Mouse (Mus musculus): ENCODE measurements around the gene Endou. TPM values are rescaled to one million over a fixed set of nuclear protein-coding genes. Genes with fewer than 3 reads are reported as not detected.
A peak's percentile ranks its signal among the peaks of the same experiment; 100 is the strongest.

The Endou gene
- polyA plus RNA-seq, 1 experiment from 2014 or later, result 0.45 TPM

GRCm38 (mm10) chr15:97761438-97761837, 30.3 kb upstream of the Endou start:
- WGBS, result 52% methylated on average over 13 of the region's 13 CpGs
- ATAC-seq (ENCODE audit: low FRiP score, low TSS enrichment), result 0 out of 2 replicates have a peak, but pooled peaks have one; percentile 20
- H3K4me2 ChIP-seq (replicated peaks; ENCODE audit: low read depth, low read length), result no peak overlapping the region

GRCm38 (mm10) chr15:97760952-97761351, 29.8 kb upstream of the Endou start:
- H3K9ac ChIP-seq (replicated peaks; ENCODE audit: low read length), result no peak overlapping the region
- ATAC-seq (ENCODE audit: low FRiP score, low TSS enrichment), result no peak
- peaks cover 17% of the 10 kb centered on the region for H3K36me3 ChIP-seq (ENCODE audit: insufficient read depth, low read length)
- no peaks in the 10 kb centered on the region for H3K27me3 ChIP-seq (ENCODE audit: insufficient read depth, low read length)
- no peak overlapping the region for H3K4me2 ChIP-seq (replicated peaks; ENCODE audit: low read depth, low read length)
- H3K27ac ChIP-seq (ENCODE audit: low read length), result no peak overlapping the region
- H3K4me3 ChIP-seq (ENCODE audit: low read length), result no peak overlapping the region
- WGBS, result 61% methylated on average over 5 of the region's 5 CpGs
- no peaks in the 10 kb centered on the region for H3K9me3 ChIP-seq (ENCODE audit: low read length)
- peaks cover 30% of the 10 kb centered on the region for H3K4me1 ChIP-seq (ENCODE audit: insufficient read depth, low read length)

More at GRCm38 (mm10) chr15:97761438-97761837, 30.3 kb upstream of the Endou start:
- Histone ChIP-seq H3K4me1 (ENCODE audit: insufficient read depth, low read length) (peaks cover 35% of the 10 kb centered on the region), H3K9ac (replicated peaks; ENCODE audit: low read length) (no peak overlapping the region), H3K27me3 (ENCODE audit: insufficient read depth, low read length) (peaks cover 3% of the 10 kb centered on the region; the same call in 1 of the 2 replicates), H3K9me3 (ENCODE audit: low read length) (no peaks in the 10 kb centered on the region), H3K4me3 (ENCODE audit: low read length) (no peak overlapping the region), H3K36me3 (ENCODE audit: insufficient read depth, low read length) (peaks cover 17% of the 10 kb centered on the region), H3K27ac (ENCODE audit: low read length) (no peak overlapping the region)

GRCm38 (mm10) chr15:97760006-97760405, 28.9 kb upstream of the Endou start:
- Histone ChIP-seq H3K36me3 (ENCODE audit: insufficient read depth, low read length) (peaks cover 17% of the 10 kb centered on the region), H3K4me3 (ENCODE audit: low read length) (no peak overlapping the region), H3K4me2 (replicated peaks; ENCODE audit: low read depth, low read length) (no peak overlapping the region), H3K27ac (ENCODE audit: low read length) (no peak overlapping the region), H3K4me1 (ENCODE audit: insufficient read depth, low read length) (peaks cover 24% of the 10 kb centered on the region), H3K27me3 (ENCODE audit: insufficient read depth, low read length) (no peaks in the 10 kb centered on the region), H3K9ac (replicated peaks; ENCODE audit: low read length) (no peak overlapping the region), H3K9me3 (ENCODE audit: low read length) (no peaks in the 10 kb centered on the region)
- WGBS, result 89% methylated on average over 9 of the region's 9 CpGs
- no peak for ATAC-seq (ENCODE audit: low FRiP score, low TSS enrichment)

GRCm38 (mm10) chr15:97755361-97755760, 24.2 kb upstream of the Endou start:
- no peak for ATAC-seq (ENCODE audit: low FRiP score, low TSS enrichment)
- no peaks in the 10 kb centered on the region for H3K9me3 ChIP-seq (ENCODE audit: low read length)
- H3K9ac ChIP-seq (replicated peaks; ENCODE audit: low read length), result no peak overlapping the region
- 56% methylated on average over 8 of the region's 8 CpGs for WGBS
- H3K4me3 ChIP-seq (ENCODE audit: low read length), result no peak overlapping the region
- peaks cover 20% of the 10 kb centered on the region for H3K36me3 ChIP-seq (ENCODE audit: insufficient read depth, low read length)
- no peaks in the 10 kb centered on the region for H3K27me3 ChIP-seq (ENCODE audit: insufficient read depth, low read length)
- no peak overlapping the region for H3K27ac ChIP-seq (ENCODE audit: low read length)
- no peak overlapping the region for H3K4me2 ChIP-seq (replicated peaks; ENCODE audit: low read depth, low read length)
- H3K4me1 ChIP-seq (ENCODE audit: insufficient read depth, low read length), result peaks cover 17% of the 10 kb centered on the region

- 46% methylated on average over 6 of the region's 6 CpGs for WGBS
- no peak overlapping the region for H3K4me2 ChIP-seq (replicated peaks; ENCODE audit: low read depth, low read length)
- no peak overlapping the region for H3K9ac ChIP-seq (replicated peaks; ENCODE audit: low read length)
- H3K27ac ChIP-seq (ENCODE audit: low read length), result no peak overlapping the region
- H3K4me1 ChIP-seq (ENCODE audit: insufficient read depth, low read length), result peaks cover 20% of the 10 kb centered on the region
- H3K36me3 ChIP-seq (ENCODE audit: insufficient read depth, low read length), result peaks cover 18% of the 10 kb centered on the region
- H3K9me3 ChIP-seq (ENCODE audit: low read length), result no peaks in the 10 kb centered on the region
- H3K4me3 ChIP-seq (ENCODE audit: low read length), result no peak overlapping the region
- no peak for ATAC-seq (ENCODE audit: low FRiP score, low TSS enrichment)
- H3K27me3 ChIP-seq (ENCODE audit: insufficient read depth, low read length), result no peaks in the 10 kb centered on the region
Observed at GRCm38 (mm10) chr15:97754476-97754875, 23.3 kb upstream of the Endou start.

- 91% methylated on average over 5 of the region's 5 CpGs for WGBS
- no peaks in the 10 kb centered on the region for H3K27me3 ChIP-seq (ENCODE audit: insufficient read depth, low read length)
- no peak overlapping the region for H3K27ac ChIP-seq (ENCODE audit: low read length)
- H3K4me1 ChIP-seq (ENCODE audit: insufficient read depth, low read length), result peaks cover 20% of the 10 kb centered on the region
- ATAC-seq (ENCODE audit: low FRiP score, low TSS enrichment), result no peak
- no peak overlapping the region for H3K9ac ChIP-seq (replicated peaks; ENCODE audit: low read length)
- no peaks in the 10 kb centered on the region for H3K9me3 ChIP-seq (ENCODE audit: low read length)
- H3K4me2 ChIP-seq (replicated peaks; ENCODE audit: low read depth, low read length), result no peak overlapping the region
- peaks cover 20% of the 10 kb centered on the region for H3K36me3 ChIP-seq (ENCODE audit: insufficient read depth, low read length)
- H3K4me3 ChIP-seq (ENCODE audit: low read length), result no peak overlapping the region
Observed at GRCm38 (mm10) chr15:97752491-97752890, 21.4 kb upstream of the Endou start.

- H3K36me3 ChIP-seq (ENCODE audit: insufficient read depth, low read length), result peaks cover 17% of the 10 kb centered on the region
- peaks cover 20% of the 10 kb centered on the region for H3K4me1 ChIP-seq (ENCODE audit: insufficient read depth, low read length)
- no peak overlapping the region for H3K4me2 ChIP-seq (replicated peaks; ENCODE audit: low read depth, low read length)
- no peak for ATAC-seq (ENCODE audit: low FRiP score, low TSS enrichment)
- 83% methylated on average over 2 of the region's 2 CpGs for WGBS
- H3K27ac ChIP-seq (ENCODE audit: low read length), result no peak overlapping the region
- no peak overlapping the region for H3K4me3 ChIP-seq (ENCODE audit: low read length)
- H3K9ac ChIP-seq (replicated peaks; ENCODE audit: low read length), result no peak overlapping the region
- H3K9me3 ChIP-seq (ENCODE audit: low read length), result no peaks in the 10 kb centered on the region
- H3K27me3 ChIP-seq (ENCODE audit: insufficient read depth, low read length), result no peaks in the 10 kb centered on the region
Observed at GRCm38 (mm10) chr15:97751676-97752075, 20.5 kb upstream of the Endou start.

- 31% methylated on average over 12 of the region's 12 CpGs for WGBS
- Histone ChIP-seq H3K4me3 (ENCODE audit: low read length) (no peak overlapping the region), H3K27me3 (ENCODE audit: insufficient read depth, low read length) (no peaks in the 10 kb centered on the region), H3K9me3 (ENCODE audit: low read length) (no peaks in the 10 kb centered on the region), H3K4me1 (ENCODE audit: insufficient read depth, low read length) (peaks cover 20% of the 10 kb centered on the region), H3K36me3 (ENCODE audit: insufficient read depth, low read length) (peaks cover 18% of the 10 kb centered on the region; the same call in 1 of the 2 replicates), H3K27ac (ENCODE audit: low read length) (peak overlapping the region; percentile 2; the same call in 1 of the 2 replicates), H3K4me2 (replicated peaks; ENCODE audit: low read depth, low read length) (no peak overlapping the region), H3K9ac (replicated peaks; ENCODE audit: low read length) (no peak overlapping the region)
- peak; percentile 71 for ATAC-seq (ENCODE audit: low FRiP score, low TSS enrichment)
Observed at GRCm38 (mm10) chr15:97750697-97751096, 19.6 kb upstream of the Endou start.

- Histone ChIP-seq H3K36me3 (ENCODE audit: insufficient read depth, low read length) (peaks cover 27% of the 10 kb centered on the region; the same call in 1 of the 2 replicates), H3K4me2 (replicated peaks; ENCODE audit: low read depth, low read length) (no peak overlapping the region), H3K4me3 (ENCODE audit: low read length) (no peak overlapping the region), H3K27ac (ENCODE audit: low read length) (no peak overlapping the region), H3K27me3 (ENCODE audit: insufficient read depth, low read length) (no peaks in the 10 kb centered on the region), H3K9ac (replicated peaks; ENCODE audit: low read length) (no peak overlapping the region), H3K4me1 (ENCODE audit: insufficient read depth, low read length) (peaks cover 15% of the 10 kb centered on the region), H3K9me3 (ENCODE audit: low read length) (no peaks in the 10 kb centered on the region)
- WGBS, result 79% methylated on average over 13 of the region's 13 CpGs
- ATAC-seq (ENCODE audit: low FRiP score, low TSS enrichment), result no peak
Observed at GRCm38 (mm10) chr15:97749841-97750240, 18.7 kb upstream of the Endou start.

- Histone ChIP-seq H3K27me3 (ENCODE audit: insufficient read depth, low read length) (no peaks in the 10 kb centered on the region), H3K4me3 (ENCODE audit: low read length) (no peak overlapping the region), H3K9ac (replicated peaks; ENCODE audit: low read length) (no peak overlapping the region), H3K9me3 (ENCODE audit: low read length) (no peaks in the 10 kb centered on the region), H3K36me3 (ENCODE audit: insufficient read depth, low read length) (peaks cover 29% of the 10 kb centered on the region; the same call in 1 of the 2 replicates), H3K4me2 (replicated peaks; ENCODE audit: low read depth, low read length) (no peak overlapping the region), H3K4me1 (ENCODE audit: insufficient read depth, low read length) (peaks cover 15% of the 10 kb centered on the region), H3K27ac (ENCODE audit: low read length) (no peak overlapping the region)
- 92% methylated on average over 9 of the region's 9 CpGs for WGBS
- no peak for ATAC-seq (ENCODE audit: low FRiP score, low TSS enrichment)
Observed at GRCm38 (mm10) chr15:97749397-97749796, 18.3 kb upstream of the Endou start.

Measured in kidney, embryonic 16.5 days (tissue).